Mouse (Mus musculus): ENCODE results near the gene Olfr24. TPM values are rescaled to one million over a fixed set of nuclear protein-coding genes. Genes with fewer than 3 reads are reported as not detected.
"Not testable (repeated sequence)": the region's sequence is repeated elsewhere in the genome, so short reads cannot be mapped to it uniquely, and the experiment has no call there.

Olfr24 gene
- not detected in 2 replicates for total RNA-seq (2014; rRNA removed)
- polyA plus RNA-seq (2012; rRNA removed) = not detected in 2 replicates

DNA sequence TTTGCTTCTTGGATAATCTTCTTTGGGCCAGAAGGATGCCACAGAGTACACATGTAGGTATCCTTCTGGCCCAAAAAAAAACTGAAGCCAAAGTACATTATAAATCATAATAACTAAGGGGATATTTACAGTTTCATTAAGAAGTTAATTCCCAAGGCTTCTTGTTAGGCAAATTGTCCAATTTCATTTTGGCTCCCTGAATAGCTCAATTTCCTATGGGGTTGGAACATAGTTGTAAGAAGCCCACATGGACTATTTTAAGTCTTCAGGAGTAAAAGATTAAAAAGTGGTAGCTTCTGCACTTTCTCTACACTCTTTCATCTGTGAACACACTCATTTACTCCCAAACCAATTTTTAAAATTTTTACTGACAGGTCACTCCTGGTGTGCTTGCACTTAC lies at the start of gene Olfr24:
Gene Olfr24 (minus strand): TSS at position 101 of the 400 bp plus-strand sequence.
- Histone ChIP-seq H3K27ac (replicated peaks; ENCODE audit: insufficient read depth, low read depth, low read length) (no peak within 1 kb of the TSS), H3K4me1 (ENCODE audit: control insufficient read depth, insufficient read depth, low read length) (no peaks in the 10 kb centered on the region), H3K4me3 (ENCODE audit: insufficient read depth, low read depth, low read length) (no peak within 1 kb of the TSS), H3K79me2 (ENCODE audit: control insufficient read depth, insufficient read depth, low read length) (no peaks in the 10 kb centered on the region), H3K27me3 (ENCODE audit: control insufficient read depth, insufficient read depth, low read length) (no peaks in the 10 kb centered on the region), H3K36me3 (ENCODE audit: control insufficient read depth, insufficient read depth, low read length) (no peaks in the 10 kb centered on the region), H3K9ac (ENCODE audit: low read depth, low read length) (no peak within 1 kb of the TSS)
- TF ChIP-seq CTCF (IDR thresholded peaks at IDR 0.05; ENCODE audit: low read depth, low read length) (no peak), POLR2A (IDR thresholded peaks at IDR 0.05; ENCODE audit: extremely low read depth, insufficient read depth, low read length) (no peak)
- no peak for DNase-seq (ENCODE audit: extremely low read depth, low read depth, low spot score)

- DNase-seq (ENCODE audit: extremely low read depth, low read depth, low spot score) = no peak
Measured at GRCm38 (mm10) chr9:18785316-18785715, 21.5 kb upstream of the Olfr24 start.

GRCm38 (mm10) chr9:18779476-18779875 lies 15.7 kb upstream of the Olfr24 start:
- no peaks in the 10 kb centered on the region for H3K36me3 ChIP-seq (ENCODE audit: control insufficient read depth, insufficient read depth, low read length)
- H3K27me3 ChIP-seq (ENCODE audit: control insufficient read depth, insufficient read depth, low read length) = no peaks in the 10 kb centered on the region
- H3K4me1 ChIP-seq (ENCODE audit: control insufficient read depth, insufficient read depth, low read length) = no peaks in the 10 kb centered on the region
- WGBS = 56% methylated on average over 24 of the region's 24 CpGs
- no peaks in the 10 kb centered on the region for H3K79me2 ChIP-seq (ENCODE audit: control insufficient read depth, insufficient read depth, low read length)
- TF ChIP-seq POLR2A (IDR thresholded peaks at IDR 0.05; ENCODE audit: extremely low read depth, insufficient read depth, low read length) (no peak), CTCF (IDR thresholded peaks at IDR 0.05; ENCODE audit: low read depth, low read length) (no peak)
- no peak overlapping the region for H3K27ac ChIP-seq (replicated peaks; ENCODE audit: insufficient read depth, low read depth, low read length)
- no peak overlapping the region for H3K9ac ChIP-seq (ENCODE audit: low read depth, low read length)
- no peak overlapping the region for H3K4me3 ChIP-seq (ENCODE audit: insufficient read depth, low read depth, low read length)
- DNase-seq (ENCODE audit: extremely low read depth, low read depth, low spot score) = no peak

More at GRCm38 (mm10) chr9:18785316-18785715, 21.5 kb upstream of the Olfr24 start:
- H3K9ac ChIP-seq (ENCODE audit: low read depth, low read length) = no peak overlapping the region
- H3K4me1 ChIP-seq (ENCODE audit: control insufficient read depth, insufficient read depth, low read length) = no peaks in the 10 kb centered on the region
- no peaks in the 10 kb centered on the region for H3K36me3 ChIP-seq (ENCODE audit: control insufficient read depth, insufficient read depth, low read length)
- H3K4me3 ChIP-seq (ENCODE audit: insufficient read depth, low read depth, low read length) = no peak overlapping the region
- TF ChIP-seq CTCF (IDR thresholded peaks at IDR 0.05; ENCODE audit: low read depth, low read length) = no peak
- TF ChIP-seq POLR2A (IDR thresholded peaks at IDR 0.05; ENCODE audit: extremely low read depth, insufficient read depth, low read length) = no peak
- 51% methylated on average over 7 of the region's 7 CpGs for WGBS
- no peaks in the 10 kb centered on the region for H3K27me3 ChIP-seq (ENCODE audit: control insufficient read depth, insufficient read depth, low read length)
- no peaks in the 10 kb centered on the region for H3K79me2 ChIP-seq (ENCODE audit: control insufficient read depth, insufficient read depth, low read length)
- no peak overlapping the region for H3K27ac ChIP-seq (replicated peaks; ENCODE audit: insufficient read depth, low read depth, low read length)

GRCm38 (mm10) chr9:18778981-18779380 lies 15.2 kb upstream of the Olfr24 start:
- DNase-seq (ENCODE audit: extremely low read depth, low read depth, low spot score) = no peak
- WGBS = 77% methylated on average over 1 of the region's 1 CpGs
- Histone ChIP-seq H3K4me3 (ENCODE audit: insufficient read depth, low read depth, low read length) (no peak overlapping the region), H3K36me3 (ENCODE audit: control insufficient read depth, insufficient read depth, low read length) (no peaks in the 10 kb centered on the region), H3K27me3 (ENCODE audit: control insufficient read depth, insufficient read depth, low read length) (no peaks in the 10 kb centered on the region), H3K4me1 (ENCODE audit: control insufficient read depth, insufficient read depth, low read length) (no peaks in the 10 kb centered on the region), H3K9ac (ENCODE audit: low read depth, low read length) (no peak overlapping the region), H3K27ac (replicated peaks; ENCODE audit: insufficient read depth, low read depth, low read length) (no peak overlapping the region), H3K79me2 (ENCODE audit: control insufficient read depth, insufficient read depth, low read length) (no peaks in the 10 kb centered on the region)
- TF ChIP-seq CTCF (IDR thresholded peaks at IDR 0.05; ENCODE audit: low read depth, low read length) (no peak), POLR2A (IDR thresholded peaks at IDR 0.05; ENCODE audit: extremely low read depth, insufficient read depth, low read length) (no peak)

GRCm38 (mm10) chr9:18755595-18755994 lies 8.2 kb downstream of the Olfr24 start:
- Histone ChIP-seq H3K9ac (ENCODE audit: low read depth, low read length) (no peak overlapping the region), H3K4me3 (ENCODE audit: insufficient read depth, low read depth, low read length) (no peak overlapping the region), H3K79me2 (ENCODE audit: control insufficient read depth, insufficient read depth, low read length) (no peaks in the 10 kb centered on the region), H3K27me3 (ENCODE audit: control insufficient read depth, insufficient read depth, low read length) (no peaks in the 10 kb centered on the region), H3K4me1 (ENCODE audit: control insufficient read depth, insufficient read depth, low read length) (no peaks in the 10 kb centered on the region), H3K27ac (replicated peaks; ENCODE audit: insufficient read depth, low read depth, low read length) (no peak overlapping the region), H3K36me3 (ENCODE audit: control insufficient read depth, insufficient read depth, low read length) (no peaks in the 10 kb centered on the region)
- TF ChIP-seq CTCF (IDR thresholded peaks at IDR 0.05; ENCODE audit: low read depth, low read length) (no peak), POLR2A (IDR thresholded peaks at IDR 0.05; ENCODE audit: extremely low read depth, insufficient read depth, low read length) (no peak)
- no peak for DNase-seq (ENCODE audit: extremely low read depth, low read depth, low spot score)
- 30% methylated on average over 1 of the region's 1 CpGs for WGBS

DNA sequence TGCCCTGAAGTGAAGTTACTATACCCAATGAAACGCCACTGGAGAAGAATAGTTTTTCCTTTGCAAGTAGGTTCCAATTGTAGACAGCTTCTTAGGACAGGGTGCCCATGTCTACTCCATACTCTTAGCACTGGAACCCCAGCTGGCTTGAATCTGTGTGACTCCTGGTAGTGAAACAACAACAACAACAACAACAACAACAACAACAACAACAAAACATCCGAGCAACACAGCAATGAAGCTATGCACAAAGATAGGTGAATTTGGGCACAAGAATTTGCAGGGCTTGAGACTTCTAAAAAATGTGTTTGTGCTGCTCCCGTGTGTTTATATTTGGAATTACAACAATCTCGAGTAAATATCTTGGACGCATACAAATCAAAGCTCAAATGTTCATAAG lies 19.2 kb downstream of the Olfr24 start:
- no peak overlapping the region for H3K9ac ChIP-seq (ENCODE audit: low read depth, low read length)
- TF ChIP-seq CTCF (IDR thresholded peaks at IDR 0.05; ENCODE audit: low read depth, low read length) (no peak), POLR2A (IDR thresholded peaks at IDR 0.05; ENCODE audit: extremely low read depth, insufficient read depth, low read length) (no peak)
- H3K4me3 ChIP-seq (ENCODE audit: insufficient read depth, low read depth, low read length) = no peak overlapping the region
- 15% methylated on average over 5 of the region's 5 CpGs for WGBS
- no peaks in the 10 kb centered on the region for H3K79me2 ChIP-seq (ENCODE audit: control insufficient read depth, insufficient read depth, low read length)
- H3K27ac ChIP-seq (replicated peaks; ENCODE audit: insufficient read depth, low read depth, low read length) = no peak overlapping the region
- no peaks in the 10 kb centered on the region for H3K4me1 ChIP-seq (ENCODE audit: control insufficient read depth, insufficient read depth, low read length)
- DNase-seq (ENCODE audit: extremely low read depth, low read depth, low spot score) = no peak
- no peaks in the 10 kb centered on the region for H3K27me3 ChIP-seq (ENCODE audit: control insufficient read depth, insufficient read depth, low read length)
- H3K36me3 ChIP-seq (ENCODE audit: control insufficient read depth, insufficient read depth, low read length) = no peaks in the 10 kb centered on the region

DNA sequence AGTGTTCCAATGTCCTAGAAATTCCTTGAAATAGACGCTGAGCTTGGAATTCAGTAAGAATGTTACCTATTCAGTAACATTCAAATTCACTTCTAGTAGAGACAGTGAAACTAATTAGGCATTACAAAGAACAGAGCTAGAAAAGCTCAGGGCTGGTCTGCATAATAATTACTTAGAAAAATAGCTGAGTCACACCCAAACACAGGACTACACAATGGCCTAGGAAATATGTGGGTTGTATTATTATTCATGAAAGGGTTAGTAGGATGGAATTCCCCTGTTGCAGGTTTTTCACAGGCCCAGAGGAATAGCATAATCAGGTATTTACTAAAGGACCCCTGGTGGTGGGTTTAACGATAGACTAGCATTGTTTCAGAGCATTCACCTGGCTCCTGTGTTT lies 29.6 kb downstream of the Olfr24 start:
- H3K9ac ChIP-seq (ENCODE audit: low read depth, low read length); H3K27ac ChIP-seq (replicated peaks; ENCODE audit: insufficient read depth, low read depth, low read length); H3K36me3 ChIP-seq (ENCODE audit: control insufficient read depth, insufficient read depth, low read length); H3K27me3 ChIP-seq (ENCODE audit: control insufficient read depth, insufficient read depth, low read length); H3K79me2 ChIP-seq (ENCODE audit: control insufficient read depth, insufficient read depth, low read length); H3K4me3 ChIP-seq (ENCODE audit: insufficient read depth, low read depth, low read length); H3K4me1 ChIP-seq (ENCODE audit: control insufficient read depth, insufficient read depth, low read length); DNase-seq (ENCODE audit: extremely low read depth, low read depth, low spot score): not testable (repeated sequence)
- WGBS = 73% methylated on average over 2 of the region's 2 CpGs

Data from liver, adult 2 months (tissue).